Mouse (Mus musculus) testis, adult 2 months (tissue): ENCODE results near the gene Kcnmb1.

ENCODE experiments used
- CTCF ChIP-seq: fragments of 200-500 bp; IDR thresholded peaks from 2 replicates; pipeline ENCODE4 v1.5.1; 2012; ENCODE audit warnings: low read depth, mild to moderate bottlenecking, inconsistent platforms, low read length, moderate library complexity; ENCODE audit not compliant: control insufficient read depth, insufficient read depth, insufficient replicate concordance
- POLR2A ChIP-seq: fragments of 200-500 bp; IDR thresholded peaks from 2 replicates; pipeline ENCODE4 v1.6.1; 2012; ENCODE audit warnings: low read depth, mild to moderate bottlenecking, inconsistent platforms, low read length, moderate library complexity; ENCODE audit not compliant: control insufficient read depth

DNA sequence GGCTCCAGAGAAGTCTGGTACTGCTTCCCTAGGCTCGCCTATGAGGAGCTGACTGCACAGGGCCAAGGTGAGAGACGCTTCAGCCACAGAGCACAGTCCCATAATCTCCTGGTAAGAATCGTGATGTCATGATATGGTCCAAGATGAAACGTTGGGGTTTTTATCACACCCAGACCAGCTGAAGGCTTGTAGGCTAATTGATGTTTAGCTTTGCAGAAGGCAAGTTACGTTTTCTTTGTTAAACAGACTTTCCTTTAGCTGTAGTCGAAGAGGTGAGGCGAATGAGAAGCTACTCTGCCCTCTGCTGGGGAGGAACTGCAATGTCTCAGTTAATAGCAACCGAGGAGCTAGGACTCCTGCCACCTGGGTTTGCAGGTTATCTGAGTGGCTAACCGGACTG, 45.9 kb downstream of the Kcnmb1 start:
- peak; percentile 50; the same call in 1 of the 2 replicates for TF ChIP-seq CTCF
- TF ChIP-seq POLR2A: no peak
